Mouse (Mus musculus) cerebellum, adult 8-10 months (tissue): ENCODE results near the gene Kirrel2.
A peak's percentile ranks its signal among the peaks of the same experiment; 100 is the strongest.
"Not testable (repeated sequence)": the region's sequence is repeated elsewhere in the genome, so short reads cannot be mapped to it uniquely, and the experiment has no call there.

Source experiments
- DNase-seq: peaks from one replicate; pipeline ENCODE4 v3.0.0; 2022

Kirrel2 gene

DNA sequence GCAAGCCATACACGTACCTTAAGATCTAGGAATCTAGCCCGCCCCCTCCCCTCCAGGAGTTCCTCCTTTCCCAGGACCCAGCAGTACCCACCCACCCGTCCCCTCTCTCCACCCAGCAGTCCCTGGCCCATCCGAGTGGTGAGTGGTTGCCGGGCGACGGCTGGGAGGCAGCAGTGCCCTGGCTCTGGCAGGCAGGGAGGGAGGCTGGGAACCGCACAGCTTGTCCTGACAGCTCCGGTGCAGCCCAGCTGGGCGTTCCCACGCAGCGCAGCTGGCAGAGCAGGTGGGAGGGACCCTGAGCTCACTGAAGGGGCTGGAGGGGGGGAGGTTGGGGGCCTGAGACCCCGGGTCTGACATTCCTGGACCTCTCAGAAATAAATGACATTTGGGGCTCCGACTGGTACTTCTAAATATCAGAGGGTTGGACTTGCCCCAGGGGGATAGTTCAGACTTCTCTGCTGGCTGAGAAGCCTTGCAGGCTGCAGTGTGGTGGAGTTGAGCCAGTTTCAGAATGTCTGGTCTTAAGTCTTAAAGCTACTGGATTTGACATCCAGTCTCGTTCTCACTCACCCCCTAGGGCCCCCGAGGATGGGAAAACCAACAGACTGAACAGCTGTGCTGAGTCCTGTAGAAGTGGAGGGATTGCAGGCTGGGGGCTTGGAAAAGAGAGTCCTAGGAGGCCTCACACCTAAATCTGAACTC lies at the start of gene Kirrel2, which contains the start of gene Nphs1:
TSS of gene Kirrel2 (minus strand) at position 62 of the 702 bp plus-strand sequence.
TSS of gene Nphs1 (plus strand) at position 687 of the 702 bp plus-strand sequence.
- DNase-seq: no peak

DNA sequence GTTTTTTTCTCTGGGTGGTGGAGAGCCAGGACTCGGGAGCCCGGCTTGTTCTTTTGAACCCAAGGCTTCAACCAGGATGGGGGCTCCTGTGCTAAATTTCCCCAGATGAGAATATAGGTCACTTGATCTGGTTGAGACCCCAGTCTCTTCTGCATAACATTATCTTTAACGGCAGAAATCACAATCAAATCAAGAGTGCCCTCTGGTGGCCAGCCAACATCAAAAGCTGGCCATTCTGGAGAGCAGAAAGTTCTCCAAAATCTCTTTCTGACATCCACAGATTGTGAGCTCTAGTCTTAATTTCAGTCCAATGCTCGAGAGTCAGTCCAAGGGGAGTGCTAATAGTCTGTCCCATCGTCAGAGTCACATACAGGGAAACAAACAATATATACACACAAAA lies 43.7 kb upstream of the Kirrel2 start:
- not testable (repeated sequence) for DNase-seq

DNA sequence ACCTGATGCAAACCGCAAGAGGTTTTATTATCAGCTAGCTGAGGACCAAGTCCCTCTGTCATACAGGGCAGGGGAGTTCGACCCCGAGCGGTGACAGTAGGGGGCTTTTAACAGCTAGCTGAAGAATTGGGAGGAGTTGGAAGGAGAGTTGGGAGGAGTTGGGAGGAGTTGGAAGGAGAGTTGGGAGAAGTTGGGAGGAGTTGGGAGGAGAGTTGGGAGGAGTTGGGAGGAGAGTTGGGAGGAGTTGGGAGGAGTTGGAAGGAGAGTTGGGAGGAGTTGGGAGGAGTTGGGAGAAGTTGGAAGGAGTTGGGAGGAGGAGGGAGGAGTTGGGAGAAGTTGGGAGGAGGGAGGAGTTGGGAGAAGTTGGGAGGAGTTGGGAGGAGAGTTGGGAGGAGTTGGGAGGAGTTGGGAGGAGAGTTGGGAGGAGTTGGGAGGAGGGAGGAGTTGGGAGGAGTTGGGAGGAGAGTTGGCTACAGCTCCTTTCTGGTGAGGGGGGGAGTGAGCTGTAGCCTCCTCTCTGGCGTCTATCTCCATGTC lies 38.1 kb upstream of the Kirrel2 start:
- DNase-seq: not testable (repeated sequence)

DNA sequence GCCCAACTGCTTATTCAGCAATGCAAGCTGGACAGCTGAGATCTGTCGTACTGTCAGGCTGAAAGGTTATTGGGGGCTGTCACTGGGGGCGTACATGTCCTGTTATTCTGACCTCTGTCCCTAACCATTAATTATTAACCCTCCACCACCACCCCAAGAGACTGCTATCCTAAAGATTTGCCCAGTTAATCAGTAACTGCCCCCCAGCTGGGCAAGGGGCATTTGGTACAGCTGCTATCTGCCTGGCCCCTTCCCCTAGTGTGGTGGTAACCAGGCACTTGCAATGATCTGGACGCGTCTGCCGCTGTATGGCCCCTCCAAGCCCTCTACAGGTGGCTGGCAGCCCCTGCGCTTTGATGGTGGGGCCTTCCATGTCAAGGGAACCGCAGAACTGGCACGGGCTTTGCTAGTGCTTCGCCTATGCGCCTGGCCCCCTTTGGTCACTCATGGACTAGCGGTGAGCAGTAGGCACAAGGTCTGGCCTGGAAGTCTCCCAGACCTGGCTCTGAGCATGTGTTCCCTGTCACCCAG lies 36.0 kb upstream of the Kirrel2 start, which contains the start of gene Prodh2:
TSS of gene Prodh2 (plus strand) at position 222 of the 531 bp plus-strand sequence.
- DNase-seq: no peak

DNA sequence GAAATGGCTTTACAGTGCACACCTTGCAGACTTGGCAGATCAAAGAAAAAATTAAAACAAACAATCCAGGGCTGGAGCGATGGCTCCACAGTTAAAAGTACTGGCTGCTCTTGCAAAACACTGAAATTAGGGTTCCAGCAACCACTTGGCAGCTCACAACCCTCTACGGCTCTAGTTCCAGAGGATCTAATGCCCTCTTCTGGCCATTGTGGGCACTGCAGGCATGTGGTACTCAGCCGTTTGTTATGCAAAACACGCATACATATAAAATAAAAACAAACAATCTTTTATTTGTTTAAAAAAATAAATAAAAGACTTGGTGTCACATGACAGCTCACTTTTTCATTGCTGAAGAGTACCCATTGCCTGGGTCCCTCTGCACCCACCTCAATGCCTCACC lies 35.3 kb upstream of the Kirrel2 start:
- peak; percentile 86 for DNase-seq

DNA sequence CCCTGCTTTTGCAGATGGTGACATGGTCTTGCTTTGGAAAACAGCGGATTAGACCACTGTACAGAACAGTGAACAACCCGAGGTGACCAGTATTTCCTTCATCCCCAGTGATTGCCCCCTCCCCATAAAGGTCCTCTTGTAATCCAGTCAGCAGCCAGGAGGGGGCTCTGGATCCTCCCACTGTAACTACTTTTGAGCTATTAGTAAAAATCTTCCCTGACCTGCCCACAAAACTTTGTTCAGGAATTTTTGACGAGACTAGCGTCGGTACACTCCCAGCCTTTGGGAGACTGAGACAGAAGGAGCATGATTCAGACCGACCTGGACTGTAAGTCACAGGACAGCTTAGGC lies 33.4 kb upstream of the Kirrel2 start:
- DNase-seq: no peak

DNA sequence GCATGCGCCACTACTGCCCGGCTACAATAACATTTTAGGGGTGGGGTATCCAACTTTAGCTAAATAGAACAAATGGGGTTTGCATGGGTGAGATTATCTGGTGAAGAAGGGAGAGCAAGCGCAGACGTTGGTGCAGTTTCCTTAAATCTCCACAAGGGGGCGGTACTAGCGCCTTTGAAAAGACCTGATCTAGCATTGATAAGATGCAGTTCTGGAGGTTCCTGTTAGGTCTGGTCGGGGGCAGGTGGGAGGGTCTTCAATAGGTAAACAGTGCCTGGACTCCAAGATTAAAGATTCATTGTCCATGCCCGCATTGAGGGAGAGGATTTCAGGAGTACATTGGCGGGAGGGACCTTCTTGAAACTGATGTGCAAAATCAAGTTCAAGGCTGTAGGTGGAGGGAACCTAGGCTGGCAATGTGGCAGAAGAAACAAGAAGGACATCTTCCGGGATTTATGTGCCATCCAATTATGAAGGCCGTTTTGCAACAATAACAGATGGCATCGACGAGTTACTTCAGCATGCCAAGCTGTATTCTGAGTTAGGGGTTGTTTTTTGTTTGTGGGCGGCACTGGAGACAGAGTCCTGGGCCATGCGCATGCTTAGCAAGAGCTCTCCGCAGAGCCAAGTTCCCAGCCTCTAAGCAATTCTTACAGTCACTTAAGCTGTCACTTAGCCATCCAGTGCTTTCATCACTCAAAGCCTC lies 32.9 kb upstream of the Kirrel2 start:
- peak; percentile 48 for DNase-seq

DNA sequence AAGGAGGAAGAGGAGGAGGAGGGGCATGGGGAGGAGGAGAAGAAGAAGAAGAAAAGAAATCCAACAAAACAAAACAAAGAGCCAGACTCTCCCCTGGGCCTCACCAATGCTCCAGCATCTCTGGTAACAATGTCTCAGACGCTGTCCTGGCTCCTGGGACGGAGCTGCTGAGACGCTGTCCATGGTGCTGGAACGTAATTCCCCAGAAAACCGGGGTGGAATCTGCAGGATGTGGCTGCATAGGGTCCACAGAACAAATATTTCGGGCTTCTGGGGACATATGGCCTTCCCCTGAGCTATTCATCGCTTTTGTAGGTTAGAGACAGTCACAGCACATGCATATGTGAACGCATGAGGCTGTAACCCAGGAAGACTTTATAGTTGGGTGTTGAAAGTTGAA lies 26.8 kb upstream of the Kirrel2 start:
- DNase-seq: no peak

DNA sequence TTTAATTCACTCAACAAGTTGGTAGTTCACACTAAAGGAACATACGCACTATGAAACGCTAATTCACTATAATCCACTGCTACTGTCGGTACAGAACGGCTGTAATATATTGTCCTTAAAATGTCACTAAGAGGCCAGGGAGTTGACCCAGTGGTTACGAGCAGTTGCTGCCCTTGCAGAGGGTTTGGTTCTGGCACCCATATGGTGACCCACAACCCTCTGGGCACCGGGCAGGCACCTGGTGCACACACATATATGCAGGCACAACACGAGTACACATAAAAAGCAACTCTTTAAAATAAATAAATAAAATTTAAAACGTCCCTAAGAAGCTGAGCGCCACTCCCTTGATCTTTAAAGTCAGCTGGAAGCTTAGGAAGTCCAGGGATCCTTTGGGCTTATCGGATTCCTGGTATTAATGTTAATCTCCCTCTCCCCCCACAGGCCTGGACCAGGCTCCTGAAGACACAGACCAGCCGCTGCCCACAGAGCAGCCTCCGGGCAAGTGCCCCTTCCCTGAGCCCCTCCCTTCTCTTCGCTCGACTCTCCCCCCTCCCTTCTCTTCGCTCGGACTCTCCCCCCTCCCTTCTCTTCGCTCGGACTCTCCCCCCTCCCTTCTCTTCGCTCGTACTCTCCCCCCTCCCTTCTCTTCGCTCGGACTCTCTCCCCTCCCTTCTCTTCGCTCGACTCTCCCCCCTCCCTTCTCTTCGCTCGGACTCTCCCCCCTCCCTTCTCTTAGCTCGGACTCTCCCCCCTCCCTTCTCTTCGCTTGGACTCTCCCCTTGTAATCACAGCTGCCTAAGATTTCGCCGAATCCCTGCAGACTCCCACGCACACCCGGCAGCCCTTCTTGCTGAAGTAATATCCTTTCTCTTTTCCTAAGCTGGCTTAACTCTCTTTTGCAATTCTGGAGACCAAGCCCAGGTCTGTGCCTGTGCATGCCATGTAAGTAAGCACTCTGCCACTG lies 20.2 kb upstream of the Kirrel2 start:
- DNase-seq: no peak

DNA sequence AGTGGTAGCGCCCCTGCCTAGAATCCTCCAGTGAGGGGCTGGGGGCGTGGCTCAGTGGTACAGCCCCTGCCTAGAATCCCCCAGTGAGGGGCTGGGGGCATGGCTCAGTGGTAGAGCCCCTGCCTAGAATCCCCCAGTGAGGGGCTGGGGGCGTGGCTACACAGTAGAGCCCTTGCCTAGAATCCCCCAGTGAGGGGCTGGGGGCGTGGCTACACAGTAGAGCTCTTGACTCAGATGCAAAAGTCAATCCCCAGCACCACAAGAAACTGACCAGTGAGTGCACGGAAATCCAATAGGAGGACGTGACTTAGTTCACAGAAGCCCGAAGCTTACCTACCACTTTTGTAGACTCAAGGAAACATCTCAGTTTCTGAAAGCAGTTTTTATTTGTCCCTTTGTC lies 18.6 kb upstream of the Kirrel2 start:
- DNase-seq: not testable (repeated sequence)

DNA sequence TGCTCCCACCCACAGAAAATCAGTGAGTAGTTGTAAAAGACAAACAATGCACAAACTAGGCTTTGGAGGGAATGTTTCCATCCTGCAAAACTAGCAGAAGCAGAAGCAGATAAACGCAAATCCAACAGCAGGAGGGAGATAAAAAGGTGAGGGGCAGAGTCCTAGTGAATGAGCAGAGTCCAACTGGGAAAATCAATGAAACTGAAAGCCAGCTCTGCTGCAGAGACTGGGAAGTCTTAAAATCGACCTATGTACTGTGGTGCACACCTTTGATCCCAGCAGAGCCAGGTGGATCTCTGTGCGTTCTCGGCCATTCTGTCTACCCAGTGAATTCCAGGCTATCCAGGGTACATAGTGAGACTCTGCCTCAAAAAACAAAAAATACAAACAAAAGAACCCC lies 17.5 kb upstream of the Kirrel2 start:
- DNase-seq: no peak

DNA sequence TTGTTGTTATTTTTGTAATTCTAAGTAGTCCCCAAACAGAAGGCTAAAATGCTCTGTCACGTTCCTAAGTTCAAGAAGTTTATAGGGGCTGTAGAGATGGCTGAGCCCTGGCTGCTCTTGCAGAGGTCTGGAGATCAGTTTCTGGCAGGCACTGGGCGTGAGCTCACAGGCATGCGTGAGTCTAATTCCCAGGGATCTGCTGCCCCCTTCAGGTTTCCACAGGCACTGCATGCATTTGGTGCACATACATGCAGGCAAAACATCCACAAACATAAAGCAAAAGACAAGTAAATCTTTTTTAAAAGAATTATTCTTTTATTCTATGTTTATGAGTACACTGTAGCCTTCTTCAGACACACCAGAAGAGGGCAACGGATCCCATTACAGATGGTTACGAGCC lies 14.9 kb upstream of the Kirrel2 start:
- no peak for DNase-seq

DNA sequence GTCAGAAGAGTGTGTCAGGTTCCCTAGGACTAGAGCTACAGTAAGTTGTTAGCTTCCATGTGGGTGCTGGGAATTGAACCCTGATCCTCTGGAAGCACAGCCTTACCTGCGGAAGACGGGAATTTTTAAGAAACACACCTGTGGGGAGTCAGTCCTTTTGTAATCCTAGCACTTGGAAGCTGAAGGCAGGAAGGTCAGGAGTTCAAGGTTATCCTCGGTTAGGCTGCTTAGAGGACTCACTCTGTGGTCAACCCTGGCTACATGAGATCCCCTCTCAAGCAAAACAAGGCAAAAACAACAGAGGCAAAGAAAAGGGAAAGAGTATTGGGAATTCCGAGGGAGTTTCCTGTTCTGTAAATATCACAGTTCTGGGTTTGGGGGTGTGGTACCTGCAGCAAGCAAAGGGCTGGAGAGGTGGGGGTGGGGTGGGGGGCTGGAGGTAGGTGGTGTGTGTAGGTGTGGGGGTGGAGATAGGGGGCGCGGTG lies 7.4 kb upstream of the Kirrel2 start:
- DNase-seq: no peak

DNA sequence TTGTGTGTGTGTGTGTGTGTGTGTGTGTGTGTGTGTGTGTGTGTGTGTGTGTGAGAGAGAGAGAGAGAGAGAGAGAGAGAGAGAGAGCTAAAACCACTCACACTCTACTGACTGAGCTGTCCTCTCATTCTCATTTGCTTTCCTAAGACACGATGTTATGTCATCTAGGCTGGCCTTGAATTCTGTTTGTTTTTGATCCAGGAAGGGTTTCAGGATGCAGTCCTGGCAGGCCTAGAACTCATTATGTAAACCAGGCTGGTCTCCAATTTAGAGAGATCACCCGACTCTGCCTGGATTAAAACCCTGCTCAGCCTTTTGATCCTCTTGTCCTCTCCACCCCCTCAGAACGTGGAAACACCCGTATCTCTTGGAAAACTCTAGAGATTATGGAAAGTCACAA lies 6.5 kb upstream of the Kirrel2 start:
- no peak for DNase-seq

DNA sequence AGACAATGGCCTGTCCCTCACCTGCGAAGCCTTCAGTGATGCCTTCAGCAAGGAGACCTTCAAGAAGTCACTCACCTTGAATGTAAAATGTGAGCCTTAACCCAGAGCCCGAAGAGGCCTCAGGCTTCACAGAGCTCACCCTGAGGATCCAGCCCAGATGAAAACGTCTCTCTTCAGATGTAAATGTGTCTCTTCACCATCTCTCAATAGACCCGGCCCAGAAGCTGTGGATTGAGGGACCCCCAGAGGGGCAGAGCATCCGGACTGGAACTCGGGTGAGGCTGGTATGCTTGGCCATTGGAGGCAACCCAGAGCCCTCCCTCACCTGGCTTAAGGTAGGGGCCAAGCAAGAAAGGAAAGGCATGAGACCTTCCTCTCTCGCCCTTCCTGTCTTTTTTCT lies 6.1 kb upstream of the Kirrel2 start:
- no peak for DNase-seq

DNA sequence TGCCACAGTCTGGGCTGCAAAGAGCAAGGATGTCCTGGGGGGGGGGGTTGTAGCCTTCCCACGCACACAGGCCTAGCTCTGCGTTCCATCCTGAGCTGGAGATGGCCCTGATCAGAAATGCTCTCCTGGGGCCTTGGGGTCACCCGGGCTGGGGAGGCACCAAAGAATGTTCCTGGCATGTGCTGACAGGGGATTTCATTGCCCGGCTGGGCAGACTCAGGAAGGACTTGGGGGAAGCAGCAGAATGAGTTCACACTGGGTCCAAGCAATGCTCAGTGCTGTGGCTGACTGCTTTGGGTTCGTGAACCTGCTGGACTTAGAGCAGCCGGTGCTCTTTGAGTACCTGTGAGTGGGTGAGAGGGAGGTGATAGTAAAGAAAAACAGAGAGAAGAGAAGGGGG lies 2.0 kb upstream of the Kirrel2 start:
- no peak for DNase-seq

DNA sequence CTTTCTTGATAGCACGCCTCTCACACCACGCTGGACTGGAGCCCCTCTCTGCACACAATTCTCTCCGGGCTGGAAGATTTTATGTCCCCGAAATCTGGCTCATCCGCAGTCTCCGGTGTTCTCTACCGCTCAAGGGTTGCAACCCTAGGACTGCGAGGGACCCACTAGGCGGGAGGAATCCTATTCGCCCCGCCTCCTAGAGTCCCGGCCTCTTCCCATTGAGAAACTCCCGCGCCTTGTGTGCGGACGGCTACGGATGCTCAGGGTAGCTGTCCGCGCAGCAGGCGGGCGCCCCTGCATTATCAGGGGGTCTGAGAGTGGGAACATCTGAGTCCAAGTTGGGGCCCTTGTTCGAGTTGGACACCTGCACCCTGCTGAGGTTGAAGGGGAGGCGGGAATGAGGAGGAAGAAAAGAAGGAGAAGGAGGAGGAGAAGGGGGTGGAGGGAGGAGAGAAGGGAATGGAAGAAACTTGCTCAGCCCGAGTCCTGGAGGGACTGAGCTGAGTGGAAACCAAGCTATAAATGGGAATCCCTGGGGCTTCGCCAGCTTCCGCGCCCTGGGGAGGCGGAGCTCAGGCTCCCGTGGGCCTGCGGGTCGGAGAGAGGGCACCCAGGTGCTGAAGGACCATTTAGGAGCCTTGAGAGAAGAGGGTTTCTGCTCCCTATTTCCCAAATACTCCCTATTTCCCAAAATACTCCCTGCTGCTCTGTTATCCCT lies 420 bp downstream of the Kirrel2 start:
- no peak for DNase-seq

DNA sequence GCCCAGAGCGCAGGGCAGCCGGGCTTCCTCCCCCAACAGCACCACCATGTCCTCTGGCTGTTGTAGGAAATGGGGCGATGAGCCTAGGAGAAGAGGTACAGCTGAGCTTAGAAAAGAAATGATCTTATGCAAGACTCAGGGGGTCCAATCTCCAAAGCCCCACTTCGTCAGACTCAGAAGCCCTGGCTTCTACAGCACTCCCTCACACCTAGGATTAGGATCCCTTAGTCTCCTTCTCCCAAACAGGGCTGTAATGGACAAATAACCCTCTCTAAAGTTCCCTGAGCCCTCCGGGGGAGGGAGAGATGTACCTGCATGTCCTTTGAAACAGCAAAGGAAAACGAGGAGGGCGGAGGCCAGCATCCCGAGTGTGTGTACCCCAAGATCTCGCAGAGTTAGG lies 1.0 kb downstream of the Kirrel2 start:
- no peak for DNase-seq

DNA sequence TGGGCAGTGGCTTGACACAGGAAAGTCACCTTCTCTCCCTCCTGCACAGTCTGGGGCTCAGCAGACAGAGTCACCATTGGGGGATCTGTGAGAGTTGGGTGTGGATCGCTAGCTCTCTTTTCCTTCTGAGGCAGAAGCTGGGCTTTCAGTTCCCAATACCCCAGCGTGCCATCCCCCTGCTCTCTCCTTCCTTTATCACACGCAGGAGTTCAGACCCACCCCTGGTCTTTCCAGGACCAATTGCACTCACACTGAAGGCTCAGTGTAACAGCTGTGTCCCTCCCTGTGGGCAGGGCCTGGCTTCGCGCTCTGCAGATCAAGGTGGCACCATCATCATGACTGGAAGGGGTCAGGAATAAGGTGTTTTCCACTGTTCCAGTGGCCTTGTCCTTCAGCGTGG lies 3.2 kb downstream of the Kirrel2 start:
- DNase-seq: no peak

DNA sequence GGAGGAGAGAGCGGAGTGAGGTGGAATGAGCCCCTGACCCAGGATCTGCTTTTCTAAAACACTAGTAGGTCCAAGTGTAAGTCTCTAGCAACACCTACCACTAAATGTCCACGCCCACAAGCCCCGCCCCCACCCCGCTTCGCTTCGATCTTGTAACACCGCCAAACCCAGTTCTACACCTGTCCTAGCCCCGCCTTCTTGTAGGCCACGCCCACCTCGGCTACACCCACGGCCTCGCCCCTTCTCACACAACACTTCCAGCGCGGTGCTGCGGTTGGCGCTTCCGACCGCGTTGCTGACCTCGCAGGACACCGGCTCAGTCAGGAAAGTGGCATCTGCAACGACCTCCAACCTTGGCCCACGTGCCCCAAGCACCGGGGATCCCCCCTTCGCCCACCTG lies 3.7 kb downstream of the Kirrel2 start:
- DNase-seq: no peak

DNA sequence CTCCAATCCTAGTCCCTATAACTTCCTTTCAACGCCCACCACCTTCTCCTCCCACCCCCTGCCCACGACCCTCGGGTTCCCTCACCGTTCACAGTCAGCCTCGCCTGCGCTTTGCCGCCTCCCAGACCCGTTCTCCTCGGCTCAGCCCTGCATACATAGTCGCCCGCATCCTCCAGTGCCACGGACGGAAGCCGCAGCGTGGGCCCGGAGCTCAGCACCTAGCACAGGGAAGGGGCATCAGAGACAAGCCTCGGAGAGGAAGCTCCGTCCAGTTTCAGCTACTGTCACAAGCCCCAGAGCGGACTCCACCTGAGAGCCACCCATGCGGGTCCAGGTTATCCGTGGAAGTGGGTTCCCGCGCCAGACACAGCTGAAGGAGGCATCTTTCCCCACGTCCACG lies 4.2 kb downstream of the Kirrel2 start:
- DNase-seq: no peak

DNA sequence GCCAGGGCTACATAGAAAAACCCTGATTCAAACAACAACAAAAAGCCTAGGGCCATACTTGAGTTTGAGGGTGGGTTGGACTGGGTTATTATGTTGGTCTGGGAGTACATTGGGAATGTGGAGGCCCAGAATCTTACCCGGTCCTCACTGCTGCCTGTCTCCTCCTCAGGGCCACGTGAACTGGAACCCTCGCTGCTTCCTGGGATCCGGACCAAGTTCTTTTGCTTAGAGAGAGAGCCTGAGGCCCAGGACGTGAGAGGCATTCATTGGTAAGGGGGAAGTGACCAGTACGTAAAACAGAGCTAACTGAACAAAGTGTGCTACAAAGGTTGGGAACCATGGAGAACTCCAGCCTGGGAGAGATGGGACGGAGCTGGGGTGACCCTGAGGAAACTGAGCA lies 7.2 kb downstream of the Kirrel2 start:
- DNase-seq: no peak
